Mouse (Mus musculus): Measurements from ENCODE around the gene Duox1. TPM values are rescaled to one million over a fixed set of nuclear protein-coding genes. Genes with fewer than 3 reads are reported as not detected.

Duox1 gene
- total RNA-seq, 1 experiment from 2014 or later: not detected

DNA sequence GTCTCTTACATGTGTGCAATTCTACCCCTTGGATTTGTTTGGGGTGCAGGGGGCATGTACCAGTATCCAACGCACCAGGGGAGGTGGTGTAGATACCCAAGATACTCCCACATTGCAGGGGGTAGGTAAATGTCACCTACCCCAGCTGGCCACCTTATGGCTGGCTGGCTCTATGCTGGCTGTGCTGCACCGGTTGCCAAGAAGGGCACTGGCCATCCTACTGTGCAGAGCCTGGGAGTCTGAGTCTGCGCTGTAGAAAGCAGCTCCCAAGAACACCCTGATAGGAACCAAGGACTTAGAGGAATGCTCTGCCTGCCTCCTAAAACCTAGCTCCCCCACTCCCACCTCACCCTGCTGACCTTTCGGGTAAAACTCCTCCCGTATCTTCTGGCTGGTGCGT is 37.5 kb downstream of the Duox1 start:
- ATAC-seq (replicated peaks; ENCODE audit: low read depth, poor library complexity, severe bottlenecking): no peak

DNA sequence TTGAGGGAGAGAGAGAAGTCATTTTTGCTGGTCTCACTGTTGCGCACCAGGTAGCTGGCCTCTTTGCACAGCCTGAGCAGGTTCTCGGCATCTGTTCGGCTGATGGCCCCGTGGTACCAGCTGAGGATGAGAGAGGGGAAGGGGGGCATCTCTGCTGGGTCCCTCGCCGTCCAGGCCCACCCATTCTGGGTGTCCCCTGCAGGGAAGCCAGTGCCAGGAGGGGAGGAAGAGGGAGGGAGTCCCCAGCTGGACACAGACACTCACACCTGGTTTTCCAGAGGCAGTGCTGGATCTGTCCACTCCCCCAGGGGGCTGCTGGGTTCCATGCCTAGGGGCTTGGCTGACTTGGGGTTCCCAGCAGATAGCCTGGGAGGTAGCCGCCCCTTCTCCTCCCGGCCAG is 38.3 kb downstream of the Duox1 start:
- ATAC-seq (replicated peaks; ENCODE audit: low read depth, poor library complexity, severe bottlenecking): no peak

DNA sequence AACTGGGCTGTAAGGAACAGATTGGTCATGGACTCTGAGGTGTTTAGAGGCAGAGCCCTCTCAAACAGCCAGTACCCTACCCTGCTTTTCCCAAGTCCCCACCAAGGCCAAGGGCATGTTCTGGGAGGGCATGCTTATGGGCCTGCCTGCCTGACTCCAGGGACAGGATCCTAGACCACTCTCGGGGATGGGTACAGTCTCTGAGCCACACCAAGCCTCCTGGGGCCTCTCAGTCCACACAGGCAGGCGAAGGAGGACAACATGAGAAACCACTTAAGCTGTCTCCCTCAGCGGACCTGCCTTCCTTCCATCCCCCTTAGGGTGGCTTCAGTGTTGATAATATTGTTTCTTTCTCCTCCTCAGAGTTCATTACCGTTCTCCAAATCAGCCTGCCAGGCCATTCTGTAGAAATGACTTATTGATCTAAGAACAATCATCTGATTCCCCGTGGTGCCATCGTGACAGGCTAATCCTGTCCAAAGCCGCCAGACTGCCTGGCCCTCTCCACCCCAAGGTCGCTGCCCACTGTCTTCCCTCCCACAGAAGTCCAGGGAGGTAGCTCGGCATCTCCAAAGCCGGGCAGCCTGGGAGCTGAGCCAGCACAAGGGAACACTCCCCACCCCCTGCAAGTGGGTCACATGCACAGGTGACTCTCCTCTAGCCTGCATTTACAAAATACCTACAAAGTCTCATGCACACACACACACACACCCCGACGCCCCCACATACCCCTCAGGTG is 38.9 kb downstream of the Duox1 start:
- no peak for ATAC-seq (replicated peaks; ENCODE audit: low read depth, poor library complexity, severe bottlenecking)

DNA sequence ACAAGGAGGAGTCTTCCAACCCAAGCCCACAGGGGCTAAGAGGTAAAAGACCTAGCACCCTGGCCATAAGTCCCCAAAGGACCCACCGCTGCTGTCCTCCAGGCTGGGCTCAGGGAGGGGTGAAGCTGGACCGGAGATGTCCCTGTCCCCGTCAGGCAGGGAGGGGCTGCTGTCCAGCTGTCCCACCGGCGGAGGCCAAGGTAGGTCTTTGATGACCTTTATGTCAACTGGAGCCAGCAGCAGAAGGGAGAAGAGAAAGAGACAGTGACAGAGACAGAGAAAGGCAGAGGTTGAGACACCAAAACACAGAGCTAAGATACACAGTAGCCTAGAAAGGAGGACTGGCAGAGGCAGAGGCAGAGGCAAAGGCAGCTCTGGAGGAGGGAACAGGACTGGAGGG is 39.9 kb downstream of the Duox1 start:
- ATAC-seq (replicated peaks; ENCODE audit: low read depth, poor library complexity, severe bottlenecking): no peak

DNA sequence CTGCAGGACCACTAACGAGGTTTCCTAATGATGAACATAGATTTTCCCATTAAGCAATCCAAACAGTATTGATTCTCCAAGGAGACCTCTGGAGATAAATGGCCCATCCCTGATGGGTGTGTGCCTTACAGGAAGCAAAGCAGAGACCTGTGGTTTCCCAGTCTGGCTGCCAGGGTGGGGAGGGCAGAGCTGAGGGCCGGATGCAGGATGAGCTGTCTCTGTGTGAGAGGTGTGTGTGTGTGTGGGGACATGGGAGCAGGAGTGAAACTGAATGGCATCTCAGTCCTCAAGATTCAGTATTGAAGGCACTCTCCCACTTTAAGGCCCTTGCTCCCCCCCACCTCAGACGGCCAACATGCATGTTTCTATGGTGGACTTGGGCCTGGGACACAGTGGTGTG is 40.7 kb downstream of the Duox1 start:
- ATAC-seq (replicated peaks; ENCODE audit: low read depth, poor library complexity, severe bottlenecking): no peak; the same call in 1 of the 2 replicates

DNA sequence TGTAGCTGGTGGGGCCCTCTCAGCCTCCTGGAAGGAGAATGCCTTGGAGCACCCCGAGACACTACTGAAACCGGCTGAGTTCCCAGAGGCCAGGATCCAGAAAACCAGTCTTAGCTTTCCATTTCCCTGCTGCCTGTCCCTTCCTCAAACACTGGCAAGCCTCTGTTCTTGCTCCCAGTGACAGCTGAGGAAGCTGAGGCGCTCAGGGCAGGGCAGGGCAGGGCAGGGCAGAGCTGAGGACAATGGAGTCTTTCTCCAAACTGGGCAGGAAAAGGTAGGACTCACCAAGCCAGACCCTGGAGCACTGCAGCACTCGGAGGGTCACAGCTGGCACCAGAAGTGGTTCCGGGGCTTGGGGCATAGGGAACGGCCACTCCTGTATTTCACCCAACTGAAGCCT is 44.8 kb downstream of the Duox1 start:
- no peak for ATAC-seq (replicated peaks; ENCODE audit: low read depth, poor library complexity, severe bottlenecking)

DNA sequence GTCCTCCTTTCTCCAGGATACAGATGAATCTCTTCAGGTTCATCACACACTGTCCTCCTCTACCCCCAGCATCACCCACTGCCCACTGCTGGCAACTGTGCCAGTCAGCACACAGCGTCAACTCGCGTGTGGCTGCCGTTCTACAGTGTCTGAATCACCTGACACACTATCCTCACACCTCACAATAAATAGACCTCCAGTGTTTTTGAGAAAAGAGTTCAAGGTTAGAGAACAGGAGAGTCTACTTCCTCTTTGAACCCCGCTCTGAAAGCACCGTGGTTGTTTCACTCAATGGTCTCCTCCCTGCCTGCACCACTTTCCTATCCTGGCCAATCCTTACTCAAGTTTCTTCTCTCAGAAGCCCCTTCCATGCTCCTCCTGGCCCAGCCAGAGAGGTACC is 45.7 kb downstream of the Duox1 start:
- ATAC-seq (replicated peaks; ENCODE audit: low read depth, poor library complexity, severe bottlenecking): peak; percentile 17; the same call in 1 of the 2 replicates

DNA sequence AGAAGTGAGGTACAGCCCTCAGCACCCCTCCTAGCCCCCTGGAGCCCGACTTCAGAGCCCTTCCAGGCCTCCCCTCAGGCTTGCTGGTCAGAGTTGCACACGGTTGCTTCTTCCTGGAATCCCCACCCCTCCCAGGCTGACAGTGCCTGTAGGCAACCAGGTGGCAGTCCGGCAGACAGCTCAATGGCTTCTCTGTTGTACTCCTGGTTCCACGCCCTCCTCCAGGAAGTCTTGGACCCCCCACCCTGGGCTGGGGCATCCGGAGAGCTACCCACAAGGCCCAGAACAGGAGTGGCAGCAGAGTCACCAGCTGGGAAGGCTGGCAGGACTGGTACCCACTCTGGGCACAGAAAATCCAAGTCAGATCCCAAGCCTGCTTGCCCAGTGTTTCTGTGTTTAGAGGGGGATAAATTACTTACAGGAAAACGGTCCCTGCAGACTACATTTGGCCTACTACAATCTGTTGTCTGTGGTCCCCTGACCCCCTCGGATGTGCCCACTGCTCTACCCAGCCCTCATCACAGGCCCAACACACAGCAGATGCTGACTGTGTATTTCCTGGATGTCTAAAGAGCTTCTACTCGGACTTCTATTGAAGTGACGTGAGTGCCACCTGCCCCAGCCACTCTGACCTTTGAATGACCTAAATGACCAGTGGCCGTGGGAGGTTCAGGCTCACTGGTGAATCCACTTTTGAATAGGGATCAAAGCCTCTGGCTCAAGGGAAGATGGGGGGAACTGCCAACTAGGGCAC is 46.6 kb downstream of the Duox1 start:
- ATAC-seq (replicated peaks; ENCODE audit: low read depth, poor library complexity, severe bottlenecking): no peak

DNA sequence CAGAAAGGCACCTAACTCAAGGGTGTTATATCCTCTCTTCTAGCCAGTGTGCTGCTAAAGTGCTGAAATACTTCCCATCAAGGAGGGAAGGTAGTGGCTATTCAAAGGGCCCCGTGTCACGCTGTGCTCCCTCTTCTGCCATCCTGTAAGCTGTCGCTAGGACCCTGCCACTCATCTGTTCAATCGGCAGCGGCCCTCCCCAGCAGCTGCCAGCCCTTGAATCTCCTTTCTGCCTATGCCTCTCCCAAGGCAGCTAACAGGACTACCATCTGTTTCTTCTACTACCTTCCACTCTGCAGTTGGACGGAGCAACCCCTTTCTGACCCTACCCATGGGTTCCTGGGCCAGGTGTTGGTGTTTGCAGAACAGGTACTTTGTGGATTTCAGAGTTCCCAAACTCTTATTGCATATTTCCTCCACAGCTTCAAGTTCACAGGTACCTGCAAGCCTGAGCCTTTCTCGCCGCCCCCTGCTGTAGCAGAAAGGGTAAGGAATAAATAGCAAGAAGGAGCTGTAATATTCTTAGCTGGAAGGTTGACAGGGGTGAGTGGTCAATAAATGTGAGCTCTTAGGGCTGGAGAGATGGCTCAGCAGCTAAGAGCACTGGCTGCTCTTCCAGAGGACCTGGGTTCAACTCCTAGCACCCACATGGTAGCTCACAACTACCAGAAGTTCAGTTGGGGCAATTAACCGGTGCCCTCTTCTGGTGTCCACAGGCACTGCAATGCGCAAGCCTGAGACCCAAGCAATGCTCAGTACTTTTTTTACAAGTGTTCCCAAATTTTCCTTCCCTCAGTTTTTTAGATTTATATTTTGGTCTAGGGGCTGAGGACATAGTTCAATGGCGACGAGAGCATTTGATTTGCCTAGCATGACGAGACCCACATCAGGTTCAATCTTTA is 47.4 kb downstream of the Duox1 start:
- ATAC-seq (replicated peaks; ENCODE audit: low read depth, poor library complexity, severe bottlenecking): no peak

DNA sequence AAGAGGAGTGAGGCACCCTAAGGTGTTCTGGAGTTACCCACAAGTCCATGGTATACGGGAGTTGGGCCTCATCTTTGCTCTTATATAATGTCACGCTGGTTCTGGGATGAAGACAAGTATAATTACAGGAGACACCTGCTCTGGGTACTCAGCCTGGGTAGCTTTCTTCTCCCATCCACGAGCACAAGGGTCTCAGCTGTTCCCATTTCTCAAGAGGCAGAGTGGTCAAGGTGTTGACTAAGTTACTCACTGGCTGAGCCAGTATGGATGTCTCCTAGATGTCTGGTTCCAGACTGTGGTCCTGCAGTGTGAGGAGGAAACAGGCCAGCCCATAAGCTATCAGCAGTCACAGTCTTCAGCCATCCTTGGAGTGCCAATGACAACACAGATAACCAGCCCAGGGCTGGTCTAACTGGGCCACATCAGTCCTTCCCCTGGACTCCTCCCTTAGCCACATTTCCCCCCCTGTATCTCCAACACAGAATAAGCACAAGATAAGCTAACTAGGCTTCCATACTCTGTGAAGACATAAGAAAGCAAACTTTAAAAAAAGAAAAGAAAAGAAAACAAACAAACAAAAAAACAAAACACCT is 49.0 kb downstream of the Duox1 start:
- ATAC-seq (replicated peaks; ENCODE audit: low read depth, poor library complexity, severe bottlenecking): peak; percentile 43

DNA sequence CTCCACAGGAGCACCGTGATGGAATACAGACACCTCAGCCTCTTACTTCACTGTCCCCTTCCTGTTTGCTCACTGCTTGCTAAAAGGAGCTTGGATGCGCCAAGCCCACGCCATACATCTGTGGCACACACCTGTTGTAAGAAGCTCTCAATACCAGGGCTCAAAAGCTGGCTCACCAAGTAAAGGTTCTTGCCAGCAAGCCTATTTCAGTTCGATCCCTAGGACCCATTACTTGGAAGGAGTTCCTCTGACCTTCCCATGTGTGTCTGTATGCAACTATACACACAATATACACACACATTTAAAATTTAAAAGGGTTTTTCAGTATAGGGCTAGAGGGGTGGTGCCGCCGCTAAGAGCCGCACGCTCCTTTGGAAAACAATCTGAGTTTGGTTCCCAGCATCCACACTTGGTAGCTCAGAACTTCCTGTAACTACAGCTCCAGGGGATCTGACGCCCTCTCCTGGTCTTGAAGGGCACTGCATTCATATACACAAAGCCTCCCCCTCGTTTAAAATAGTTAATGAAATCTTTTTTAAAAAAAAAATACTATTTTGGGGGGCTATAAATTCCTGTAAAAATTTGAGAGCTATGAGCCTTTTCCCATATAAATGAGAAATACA is 49.9 kb downstream of the Duox1 start:
- no peak for ATAC-seq (replicated peaks; ENCODE audit: low read depth, poor library complexity, severe bottlenecking)

DNA sequence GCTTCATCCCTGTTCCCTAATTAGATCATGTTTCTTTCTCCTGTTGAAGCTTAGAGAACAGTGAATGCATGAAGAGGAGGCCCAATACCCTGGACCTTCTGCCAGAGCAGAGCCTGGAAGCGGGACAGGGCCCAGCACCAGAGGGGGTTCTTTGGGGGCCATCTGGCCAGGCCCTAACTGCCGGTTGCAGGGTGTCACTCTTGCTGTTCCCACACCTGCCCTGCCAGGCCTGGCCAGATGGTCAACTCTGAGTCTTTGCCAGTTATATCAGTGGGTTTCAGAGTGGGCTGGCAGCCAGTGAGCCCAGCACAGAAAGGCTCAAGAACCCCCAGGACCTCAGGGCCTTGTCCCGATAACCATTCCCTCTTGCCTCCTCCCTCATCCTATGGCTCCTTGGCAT is 50.6 kb downstream of the Duox1 start:
- no peak for ATAC-seq (replicated peaks; ENCODE audit: low read depth, poor library complexity, severe bottlenecking)

DNA sequence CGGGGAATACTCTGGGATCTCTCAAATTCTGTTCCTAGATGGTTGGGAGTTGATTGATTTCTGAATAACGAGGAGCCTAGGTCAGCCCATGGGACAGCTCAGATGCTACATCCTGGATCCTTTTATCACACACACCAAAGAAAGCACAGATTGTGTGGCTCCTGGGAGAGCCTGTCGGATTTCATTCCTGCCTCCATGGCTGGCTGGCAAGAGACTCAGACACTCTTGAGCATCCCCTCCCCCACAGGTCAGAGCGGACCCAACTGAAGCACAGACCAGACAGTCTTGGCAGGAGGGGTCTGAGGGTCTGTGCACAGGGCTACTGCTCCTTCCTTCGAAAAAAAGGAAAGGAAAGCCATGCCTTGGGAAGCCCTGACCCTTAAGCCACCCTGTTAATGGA is 51.2 kb downstream of the Duox1 start:
- ATAC-seq (replicated peaks; ENCODE audit: low read depth, poor library complexity, severe bottlenecking): no peak

DNA sequence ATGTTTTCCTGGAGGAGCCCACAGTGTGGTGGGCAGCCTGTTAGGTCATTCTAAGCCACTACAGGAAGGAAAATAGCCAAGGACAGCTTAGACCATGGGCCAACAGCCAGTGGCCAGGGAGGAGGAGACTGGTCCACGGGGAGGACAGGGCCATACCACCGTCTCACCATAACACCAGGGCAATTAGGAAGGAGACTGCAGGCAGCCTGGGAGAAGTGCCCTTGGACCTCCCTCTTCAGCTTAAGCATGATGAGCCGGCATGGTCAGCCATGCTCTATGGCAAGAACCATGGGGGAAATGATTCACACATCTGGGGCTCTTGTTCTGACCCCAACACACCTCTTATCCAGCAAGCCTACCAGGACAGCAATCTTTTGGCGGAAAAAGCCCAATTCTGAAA is 51.7 kb downstream of the Duox1 start:
- ATAC-seq (replicated peaks; ENCODE audit: low read depth, poor library complexity, severe bottlenecking): no peak

DNA sequence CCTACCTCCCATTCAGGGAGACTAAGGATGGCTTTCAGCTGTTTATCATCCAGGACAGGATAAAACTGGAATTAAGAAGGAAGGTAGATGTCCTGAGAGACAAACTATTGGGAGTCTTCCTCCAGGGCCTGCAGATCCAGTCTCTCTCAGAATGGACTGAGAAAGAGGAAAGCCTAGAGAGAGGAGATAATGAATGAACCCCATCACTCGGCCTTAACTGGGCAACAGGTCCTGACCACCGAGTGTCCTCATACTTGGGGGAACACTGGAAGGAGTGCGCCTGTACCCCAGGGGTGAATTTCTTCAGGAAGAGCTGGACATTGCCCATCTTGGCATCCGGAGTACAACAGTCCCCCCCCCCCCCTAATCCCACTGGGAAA is 52.2 kb downstream of the Duox1 start:
- ATAC-seq (replicated peaks; ENCODE audit: low read depth, poor library complexity, severe bottlenecking): no peak

DNA sequence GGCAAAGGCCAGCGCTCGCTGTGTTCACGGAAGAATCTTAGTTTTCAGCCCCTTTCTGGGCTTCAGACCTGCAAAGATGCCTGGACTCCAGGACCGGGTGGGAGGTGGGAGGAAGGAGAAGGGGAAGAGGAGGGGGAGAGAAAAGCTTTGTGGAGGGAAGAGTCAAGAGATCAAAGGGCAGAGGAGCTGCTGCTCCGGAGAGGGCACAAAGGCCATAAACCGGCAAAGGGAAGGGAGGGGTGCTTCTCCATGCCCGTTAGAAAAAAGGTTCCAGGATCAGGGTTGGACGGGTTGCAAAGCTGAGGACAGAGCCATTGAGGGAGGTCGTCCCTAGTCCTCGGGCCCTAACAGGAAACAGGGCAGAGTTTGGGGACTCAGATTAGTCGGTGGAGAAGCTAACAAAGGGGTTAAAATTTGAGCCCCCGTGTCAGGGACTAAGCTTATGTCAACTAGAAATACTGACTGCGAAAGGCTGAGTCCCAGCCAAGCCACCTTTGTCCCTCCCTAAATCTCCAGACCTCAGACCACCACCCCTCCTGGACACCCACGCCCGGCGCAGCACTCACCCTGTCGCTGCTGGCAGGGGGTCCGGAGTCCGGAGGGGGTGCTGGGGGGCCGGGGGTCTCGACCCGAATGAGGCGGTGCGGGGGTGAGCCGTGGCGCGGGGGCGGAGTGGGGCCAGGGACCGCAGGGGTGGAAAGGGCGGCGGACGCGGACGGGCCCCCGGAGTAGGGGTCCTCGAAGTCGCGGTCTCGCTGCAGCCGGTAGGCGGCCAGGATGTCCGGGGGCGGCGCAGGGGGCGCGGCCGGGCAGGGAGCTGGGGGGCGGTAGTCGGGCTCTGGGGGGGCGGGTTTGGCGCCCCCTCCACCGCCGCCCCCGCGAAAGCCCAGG is 52.9 kb downstream of the Duox1 start:
- ATAC-seq (replicated peaks; ENCODE audit: low read depth, poor library complexity, severe bottlenecking): no peak

DNA sequence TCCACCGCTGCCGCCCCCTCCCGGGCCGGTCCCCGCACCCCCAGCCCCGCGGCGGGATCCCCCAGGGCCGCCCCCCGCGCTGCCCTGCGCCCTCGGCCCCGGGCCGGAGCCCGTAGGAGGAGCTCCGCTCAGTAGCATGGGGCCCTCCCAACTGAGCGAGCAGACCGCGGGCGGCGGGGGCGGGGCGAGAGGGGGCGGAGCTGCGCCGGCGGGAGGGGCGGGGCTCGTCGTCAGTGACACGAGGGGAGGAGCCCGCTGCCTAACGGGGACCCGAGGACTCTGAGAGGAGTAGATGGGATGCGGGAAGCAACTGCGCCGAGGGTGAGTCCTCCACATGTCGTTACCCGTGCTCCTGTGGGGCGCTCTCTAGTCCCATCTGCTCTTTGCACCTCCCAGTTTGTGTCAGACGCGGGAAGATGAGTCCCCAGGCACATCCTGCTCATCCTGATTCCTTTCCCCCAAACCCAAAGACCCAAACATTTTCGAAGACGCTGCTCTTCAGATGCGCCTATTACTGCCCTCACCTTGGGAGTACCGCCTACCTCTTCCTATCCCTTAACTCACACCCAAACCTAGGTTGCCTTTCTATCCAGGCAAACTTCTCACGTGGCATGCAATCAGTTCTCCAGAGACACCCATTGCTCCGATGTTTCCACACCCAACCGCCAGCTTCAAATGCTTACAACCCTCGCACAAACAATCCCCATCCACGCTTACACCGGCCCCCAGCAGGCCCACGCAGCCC is 53.7 kb downstream of the Duox1 start, which contains the start of gene Shf:
TSS of gene Shf (minus strand) at position 168 of the 745 bp plus-strand sequence.
- ATAC-seq (replicated peaks; ENCODE audit: low read depth, poor library complexity, severe bottlenecking): peak; percentile 80

DNA sequence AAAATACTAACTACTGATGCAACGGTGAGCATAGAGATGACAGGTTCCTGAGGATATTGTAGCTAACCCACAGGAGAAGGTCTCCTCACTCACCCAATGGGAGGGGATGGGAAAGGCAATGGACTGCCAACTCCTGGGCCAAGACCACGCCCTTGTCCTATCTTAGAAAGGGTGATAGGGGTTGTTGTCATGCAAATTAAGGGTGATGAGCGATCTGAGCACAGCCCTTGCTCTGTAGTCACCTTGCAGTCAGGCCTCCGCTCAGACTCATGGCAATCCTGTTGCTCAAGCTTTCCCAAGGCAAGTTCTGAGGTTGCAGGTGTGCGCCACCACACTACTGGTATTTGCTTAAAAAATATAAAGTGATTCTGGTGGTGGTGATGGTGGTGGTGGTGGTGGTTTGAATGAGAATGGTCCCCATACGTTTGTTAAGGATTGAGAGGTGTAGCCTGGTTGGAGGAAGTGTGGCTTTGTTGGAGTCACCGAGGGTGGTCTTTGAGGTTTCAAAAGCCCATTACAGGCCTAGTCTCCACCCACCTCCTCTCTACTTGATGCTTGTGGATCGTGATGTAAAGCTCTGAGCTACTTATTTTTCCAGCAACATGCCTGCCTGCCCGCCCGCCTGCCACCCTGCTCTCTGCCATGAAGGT is 54.8 kb downstream of the Duox1 start:
- ATAC-seq (replicated peaks; ENCODE audit: low read depth, poor library complexity, severe bottlenecking): no peak

All from common myeloid progenitor, adult 5-6 weeks (primary cell).